Mouse (Mus musculus) NIH3T3 (cell line): ENCODE results near the gene Fth1.

ENCODE experiments used
- DNase-seq: peaks from one replicate; pipeline ENCODE4 v3.0.0-alpha.2; 2012; ENCODE audit warnings: low read depth

Gene Fth1

DNA sequence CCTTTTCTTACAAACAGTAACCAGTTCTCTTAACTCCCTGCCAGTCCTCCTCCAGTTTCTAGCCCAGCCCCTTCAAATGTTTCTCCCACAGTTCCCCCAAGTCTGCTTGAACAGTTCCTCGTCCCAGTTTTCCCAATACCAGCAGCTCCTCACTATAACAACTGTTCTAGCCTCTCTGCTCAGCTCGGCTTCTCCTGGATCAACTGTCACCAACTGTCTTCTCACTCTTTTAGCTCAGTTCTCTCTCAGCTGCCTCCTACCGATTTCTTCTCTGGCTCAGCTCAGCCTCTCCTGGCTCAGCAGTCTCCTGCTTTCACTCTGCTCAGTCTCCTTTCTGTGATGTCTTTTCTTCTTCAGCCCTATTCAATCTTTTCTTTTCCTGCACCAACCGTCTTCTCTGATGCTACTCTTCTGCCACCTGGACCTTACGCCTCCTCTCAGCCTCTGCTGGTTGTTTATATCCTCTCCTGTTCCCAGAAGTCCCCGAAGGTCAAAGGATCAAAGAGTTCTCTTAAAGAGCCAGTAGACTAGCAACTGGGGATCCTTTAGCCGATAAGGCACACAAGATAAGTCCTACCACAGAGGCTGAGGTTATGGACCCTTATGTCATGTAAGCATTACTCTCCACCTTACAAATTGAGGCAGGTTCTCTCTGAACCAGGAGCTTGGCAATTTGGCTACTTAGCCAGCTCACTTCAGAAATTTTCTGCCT lies 16.0 kb upstream of the Fth1 start:
- no peak for DNase-seq

DNA sequence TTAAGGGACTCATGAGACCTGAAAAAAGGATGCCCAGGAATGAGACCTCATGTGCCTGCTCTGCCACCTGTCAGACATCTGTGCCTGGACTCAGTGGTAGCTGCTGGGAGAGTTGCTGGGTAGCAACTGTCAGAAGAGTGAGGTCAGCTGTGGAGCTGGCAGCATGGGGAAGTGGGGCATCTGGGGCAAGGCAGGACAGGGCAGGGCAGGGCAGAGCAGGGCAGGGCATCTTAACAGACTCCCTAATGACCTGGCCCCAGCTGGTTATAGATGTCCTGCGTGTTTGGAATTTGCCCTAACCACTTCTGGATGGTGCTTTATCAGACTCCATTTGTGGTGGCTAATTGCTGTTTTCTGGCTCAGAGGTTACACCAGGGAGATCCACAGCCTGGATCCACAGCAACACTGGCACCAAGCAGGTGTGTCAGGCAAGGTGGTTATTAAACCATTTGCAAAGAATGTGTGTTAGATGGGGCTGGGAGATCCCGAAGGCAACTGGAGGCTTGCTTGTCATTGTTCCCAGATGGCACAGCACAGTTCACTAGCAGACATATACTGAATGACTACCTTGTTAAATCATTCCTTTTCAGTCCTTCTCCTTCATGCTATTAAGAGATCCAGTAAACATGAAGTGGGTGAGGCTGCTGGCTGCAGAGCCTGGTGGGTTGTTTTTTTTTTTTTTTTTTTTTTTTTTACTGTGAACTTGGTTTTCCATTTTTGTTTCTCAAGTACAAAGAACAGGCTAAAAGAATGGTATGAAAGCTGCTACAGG lies 14.1 kb upstream of the Fth1 start:
- no peak for DNase-seq

DNA sequence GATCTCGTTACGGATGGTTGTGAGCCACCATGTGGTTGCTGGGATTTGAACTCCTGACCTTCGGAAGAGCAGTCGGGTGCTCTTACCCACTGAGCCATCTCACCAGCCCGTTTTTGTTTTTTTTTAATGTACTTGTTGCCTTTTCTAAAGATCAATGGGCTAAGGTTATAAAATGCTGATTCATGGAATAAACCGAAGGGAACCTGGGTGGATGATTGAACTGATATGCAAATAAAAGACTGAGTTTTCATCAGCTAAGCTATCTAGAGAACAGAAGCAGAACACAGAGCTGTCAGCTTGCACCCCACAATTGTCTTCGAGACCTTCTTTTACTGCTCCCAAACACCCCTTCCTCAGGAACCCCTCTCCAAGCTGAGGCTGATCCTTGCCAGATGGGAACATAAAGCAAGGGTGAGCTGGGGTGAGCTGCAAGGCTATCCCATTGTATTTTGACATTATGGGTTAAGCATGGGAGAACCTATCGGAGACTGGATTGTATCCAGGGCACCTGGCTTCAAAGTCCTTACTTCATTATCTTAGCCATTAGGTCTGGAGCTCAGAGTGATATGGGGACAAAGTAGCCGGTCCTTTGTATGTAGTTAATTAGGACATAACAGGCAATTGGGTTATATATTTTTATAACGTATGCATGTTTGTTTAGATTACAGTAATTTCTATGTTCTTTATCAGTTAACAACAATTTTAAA lies 12.2 kb upstream of the Fth1 start:
- no peak for DNase-seq

DNA sequence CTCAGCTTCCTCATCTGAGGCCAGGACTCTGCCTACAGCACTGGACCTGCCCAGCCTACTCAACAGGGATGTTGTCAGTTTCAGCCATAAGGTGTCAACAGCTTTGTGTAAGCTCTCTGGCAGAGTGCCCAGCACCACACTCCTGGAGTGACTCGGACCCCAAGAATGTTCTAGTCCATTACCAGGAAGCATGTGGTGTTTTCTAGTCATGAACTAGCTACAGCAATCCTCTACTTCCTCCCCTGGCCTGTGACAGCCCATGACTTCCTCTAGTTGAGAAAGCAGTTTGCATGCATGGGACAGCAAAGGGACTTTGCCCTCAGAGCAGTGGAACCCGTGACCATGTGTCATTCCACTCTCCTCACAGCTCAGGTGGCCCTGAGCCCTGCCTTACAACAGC lies 5.5 kb upstream of the Fth1 start:
- peak; percentile 75 for DNase-seq

- no peak for DNase-seq
Measured at GRCm38 (mm10) chr19:9977085-9977484, 3.3 kb upstream of the Fth1 start.

DNA sequence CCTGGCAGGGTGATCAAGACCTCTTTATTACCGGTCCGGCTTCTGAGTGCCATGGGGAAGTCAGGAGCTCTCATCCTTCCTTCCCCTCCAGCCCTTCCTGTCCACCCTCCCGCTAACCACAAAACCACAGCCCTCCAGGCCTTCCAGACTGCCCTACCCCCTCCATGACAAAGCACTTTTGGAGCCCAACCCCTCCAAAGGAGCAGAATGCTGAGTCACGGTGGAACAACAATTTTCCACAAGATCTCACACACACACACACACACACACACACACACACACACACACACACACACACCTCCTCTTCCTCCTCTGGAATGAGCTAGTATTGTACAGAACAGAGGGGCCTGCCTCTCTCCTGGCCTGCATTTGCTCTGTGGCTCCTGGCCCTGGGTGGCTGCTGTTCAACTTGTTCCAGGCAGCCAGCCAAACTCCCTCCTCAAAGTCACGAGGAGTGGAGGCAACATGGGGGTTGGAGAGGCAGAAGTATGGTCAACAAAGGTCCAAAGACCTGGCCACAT lies 1.9 kb upstream of the Fth1 start:
- DNase-seq = peak; percentile 98

GRCm38 (mm10) chr19:9979156-9979555 lies 1.2 kb upstream of the Fth1 start:
- DNase-seq = no peak

- no peak for DNase-seq
Measured at GRCm38 (mm10) chr19:9981621-9982020, 1.2 kb downstream of the Fth1 start.

DNA sequence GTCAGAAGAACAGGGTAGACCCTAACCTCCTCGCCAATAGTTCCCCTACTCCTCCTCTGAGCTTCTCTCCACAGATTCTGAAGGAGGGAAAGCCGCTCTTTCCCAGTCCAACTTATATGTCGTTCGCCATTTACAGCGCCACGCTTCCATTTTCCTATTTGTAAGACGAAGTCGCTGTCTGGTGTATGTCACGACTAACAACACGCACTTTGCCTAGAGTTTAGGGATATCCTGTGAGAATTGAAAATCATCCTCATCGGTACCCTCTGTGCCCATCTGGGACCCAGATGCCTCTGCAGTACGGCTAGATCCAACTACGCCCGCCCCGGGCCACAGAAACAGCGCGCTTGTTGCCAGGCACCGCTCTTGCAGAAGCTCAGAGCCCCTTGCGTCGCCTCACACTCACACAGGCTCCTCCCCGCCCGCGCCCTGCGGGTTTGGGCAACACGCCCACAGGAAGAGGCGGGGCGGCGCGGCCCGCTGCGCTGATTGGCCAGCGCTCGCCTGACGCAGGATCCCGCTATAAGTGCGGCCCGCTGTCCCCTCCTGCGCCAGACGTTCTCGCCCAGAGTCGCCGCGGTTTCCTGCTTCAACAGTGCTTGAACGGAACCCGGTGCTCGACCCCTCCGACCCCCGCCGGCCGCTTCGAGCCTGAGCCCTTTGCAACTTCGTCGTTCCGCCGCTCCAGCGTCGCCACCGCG lies 1.9 kb downstream of the Fth1 start:
- peak; percentile 100 for DNase-seq

GRCm38 (mm10) chr19:9982852-9983542 lies 2.6 kb downstream of the Fth1 start:
- peak; percentile 86 for DNase-seq

DNA sequence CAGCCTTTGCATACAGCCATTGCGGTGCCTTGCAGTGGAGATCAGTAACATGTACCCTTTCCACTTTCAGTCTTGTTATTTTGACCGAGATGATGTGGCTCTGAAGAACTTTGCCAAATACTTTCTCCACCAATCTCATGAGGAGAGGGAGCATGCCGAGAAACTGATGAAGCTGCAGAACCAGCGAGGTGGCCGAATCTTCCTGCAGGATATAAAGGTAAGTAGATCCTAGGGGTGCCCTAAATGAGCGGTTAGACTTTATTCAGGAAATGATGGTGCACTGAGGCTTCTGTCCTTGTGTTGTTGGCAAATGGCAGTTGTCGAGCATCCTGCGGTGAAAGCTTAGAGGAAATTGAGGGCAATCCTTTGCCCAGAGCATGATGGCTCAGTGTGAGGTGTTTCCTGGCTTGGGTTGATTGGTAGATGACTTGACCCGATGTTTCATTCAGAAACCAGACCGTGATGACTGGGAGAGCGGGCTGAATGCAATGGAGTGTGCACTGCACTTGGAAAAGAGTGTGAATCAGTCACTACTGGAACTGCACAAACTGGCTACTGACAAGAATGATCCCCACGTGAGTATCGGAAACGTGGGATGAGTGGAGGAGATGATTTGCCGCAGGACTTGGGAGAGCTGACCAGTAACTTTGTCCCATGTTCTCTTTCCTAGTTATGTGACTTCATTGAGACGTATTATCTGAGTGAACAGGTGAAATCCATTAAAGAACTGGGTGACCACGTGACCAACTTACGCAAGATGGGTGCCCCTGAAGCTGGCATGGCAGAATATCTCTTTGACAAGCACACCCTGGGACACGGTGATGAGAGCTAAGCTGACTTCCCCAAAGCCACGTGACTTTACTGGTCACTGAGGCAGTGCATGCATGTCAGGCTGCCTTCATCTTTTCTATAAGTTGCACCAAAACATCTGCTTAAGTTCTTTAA lies 4.0 kb downstream of the Fth1 start:
- DNase-seq = no peak

DNA sequence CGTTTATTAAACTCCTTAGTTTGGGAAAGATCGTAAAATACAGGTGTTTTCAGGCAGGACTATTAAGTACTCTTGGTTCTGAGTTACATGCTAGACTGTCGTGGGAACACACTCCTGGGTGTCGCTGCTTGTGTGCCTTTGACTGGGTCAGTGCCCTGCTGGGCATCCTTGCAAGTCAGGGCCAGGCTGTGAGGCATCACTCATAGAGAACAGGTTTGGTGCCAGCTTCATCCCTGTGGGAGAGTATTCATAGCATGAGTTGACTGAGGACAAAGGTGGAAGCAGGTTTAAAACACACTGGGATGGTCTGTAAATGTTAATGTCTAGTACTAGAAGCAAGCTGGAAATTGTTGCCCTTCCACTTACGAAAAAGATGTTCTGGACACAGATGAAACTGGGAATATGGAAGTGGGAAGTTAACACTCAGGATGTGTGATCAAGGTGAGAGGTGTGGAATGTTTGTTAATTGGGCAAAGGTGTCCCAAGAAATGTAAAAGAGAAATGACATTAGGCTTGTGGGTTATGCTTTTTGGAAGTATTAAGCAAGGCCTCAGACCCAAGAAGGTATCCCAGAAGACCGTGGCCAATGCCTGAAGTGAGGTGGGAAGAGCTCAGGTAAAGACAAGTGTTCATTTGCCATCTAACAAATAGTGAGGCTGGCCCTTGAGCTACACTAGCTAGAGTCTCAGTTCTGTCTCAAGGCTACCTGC lies 4.9 kb downstream of the Fth1 start:
- DNase-seq = no peak

DNA sequence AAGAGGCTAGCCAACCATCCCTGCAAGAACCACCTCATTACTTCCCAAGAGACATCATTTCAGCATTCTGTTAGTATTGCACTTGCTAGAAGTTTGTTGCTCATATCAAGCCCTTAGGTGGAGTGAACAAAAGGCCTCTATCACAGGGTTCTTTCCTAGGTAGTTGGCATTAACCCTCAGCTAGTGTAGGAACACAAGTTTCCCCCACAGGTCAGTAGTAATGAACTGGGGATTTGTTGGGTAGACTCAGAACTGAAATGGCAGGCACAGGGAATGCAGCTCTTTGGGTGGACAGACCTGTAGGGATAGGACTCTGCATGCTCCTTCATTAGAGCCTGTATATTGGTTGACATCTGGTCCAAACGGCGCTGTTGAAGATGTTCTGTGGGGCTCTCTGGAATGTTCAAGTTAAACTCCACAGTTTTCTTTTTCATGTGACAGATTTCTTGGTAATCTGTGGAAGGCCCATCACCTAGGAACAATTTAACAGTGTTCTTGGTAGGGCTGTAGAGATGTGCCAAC lies 5.6 kb downstream of the Fth1 start:
- peak; percentile 47 for DNase-seq

- DNase-seq = no peak
Measured at GRCm38 (mm10) chr19:9987192-9987591, 6.8 kb downstream of the Fth1 start.

- no peak for DNase-seq
Measured at GRCm38 (mm10) chr19:9987593-9987992, 7.2 kb downstream of the Fth1 start.

GRCm38 (mm10) chr19:9989171-9989883 lies 8.9 kb downstream of the Fth1 start:
- DNase-seq = peak; percentile 76

DNA sequence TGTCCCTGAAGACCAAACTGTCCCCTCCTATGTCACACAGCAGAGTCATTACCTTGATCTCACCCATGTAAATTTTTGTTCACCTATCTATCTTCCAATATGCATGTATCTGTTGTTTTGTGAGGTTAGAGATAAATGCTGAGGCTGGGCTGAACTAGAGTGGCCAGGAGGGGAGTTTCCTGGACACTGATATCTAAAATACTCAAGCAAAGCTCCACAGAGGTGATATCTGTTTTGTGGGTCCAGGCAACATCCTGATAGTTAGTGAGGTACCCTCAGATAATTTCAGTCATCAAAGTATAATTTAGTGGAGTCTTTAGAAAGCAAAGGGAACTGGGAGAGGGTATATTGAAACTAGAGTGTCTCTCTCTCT lies 9.5 kb downstream of the Fth1 start:
- DNase-seq = no peak

DNA sequence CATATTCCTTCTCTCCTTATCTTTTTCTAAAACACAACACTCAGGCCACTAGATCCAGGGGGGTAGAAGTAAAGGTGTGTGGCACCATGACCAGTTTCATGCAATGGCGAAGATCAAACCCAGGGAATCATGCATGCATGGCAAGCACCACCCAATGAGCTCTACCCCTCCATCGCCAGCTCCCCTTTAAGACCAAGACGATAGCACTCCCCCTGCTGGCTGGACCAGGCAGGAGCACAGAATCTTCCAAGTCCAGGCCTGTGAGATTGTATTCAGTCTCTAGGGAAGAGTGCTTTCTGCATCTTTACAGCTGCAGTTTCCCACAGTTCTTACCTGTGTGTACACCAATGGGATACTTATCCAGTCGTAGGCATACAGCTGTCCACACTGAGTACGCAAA lies 10.9 kb downstream of the Fth1 start:
- peak; percentile 93 for DNase-seq
